Mouse (Mus musculus) CD4-positive, CD25-positive, alpha-beta regulatory T cell, adult 4 months (primary cell): ENCODE data around the gene Gm10260. TPM values are rescaled to one million over a fixed set of nuclear protein-coding genes. Genes with fewer than 3 reads are reported as not detected.

Experiments used
- ATAC-seq: one replicate; pipeline ENCODE4 v1.8.0; 2017
- polyA plus RNA-seq, 2 experiments: library from polyadenylated mRNA; unstranded; fragments of 100-300 nt; shearing (Covaris generic); gene quantifications; one replicate each; pipeline ENCODE4 v1.2.1; 2017

The Gm10260 gene
- 10 to 100 TPM; 25.5 to 27.3 TPM for polyA plus RNA-seq

- no peak for ATAC-seq
Observed at GRCm38 (mm10) chr13:97760532-97760931, at the start of gene Gm10260. Gene Gm10260 (minus strand): TSS chr13:97760632.

DNA sequence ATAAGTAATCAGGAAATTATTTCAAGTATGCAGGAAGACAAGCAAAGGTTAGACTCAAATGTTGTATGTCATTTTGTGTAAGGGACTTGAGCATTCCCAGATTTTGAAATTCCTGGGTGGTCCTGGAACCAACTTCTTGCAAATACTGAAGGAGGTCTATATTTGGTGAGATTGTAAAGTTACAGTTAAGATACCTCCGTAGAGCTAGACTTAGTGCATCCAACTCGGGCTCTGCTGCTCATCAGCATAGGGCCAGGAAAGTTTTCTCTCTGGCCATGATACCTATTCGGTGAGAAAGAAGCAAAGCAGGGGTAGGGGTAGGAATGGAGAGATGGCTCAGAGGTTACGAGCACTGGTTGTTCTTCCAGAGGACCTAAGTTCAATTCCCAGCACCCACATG, 49.4 kb upstream of the Gm10260 start:
- no peak for ATAC-seq

GRCm38 (mm10) chr13:97805907-97806306, 45.5 kb upstream of the Gm10260 start:
- ATAC-seq = no peak

GRCm38 (mm10) chr13:97802386-97802785, 42.0 kb upstream of the Gm10260 start:
- ATAC-seq = no peak

GRCm38 (mm10) chr13:97797462-97797861, 37.0 kb upstream of the Gm10260 start:
- ATAC-seq = no peak

DNA sequence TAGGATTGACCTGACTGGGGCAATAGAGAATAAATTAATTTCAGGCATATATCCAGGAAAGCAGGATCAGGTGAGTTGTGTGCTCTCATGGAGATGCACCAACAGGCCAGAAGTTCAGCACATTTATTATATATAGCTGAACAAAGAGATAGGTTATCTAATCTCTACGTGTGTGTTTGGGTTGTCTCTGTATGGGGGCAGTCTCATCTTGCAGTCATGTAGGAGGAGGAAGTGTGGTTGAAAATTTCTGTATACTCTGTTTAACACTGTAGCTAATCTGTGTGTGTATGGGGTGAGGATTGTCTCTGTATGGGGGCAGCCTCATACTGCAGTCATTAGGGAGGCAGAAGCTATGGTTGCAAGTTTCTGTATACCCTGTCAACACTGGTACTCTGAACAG, 34.3 kb upstream of the Gm10260 start:
- ATAC-seq = no peak

- no peak for ATAC-seq
Observed at GRCm38 (mm10) chr13:97793932-97794331, 33.5 kb upstream of the Gm10260 start.

- ATAC-seq = no peak
Observed at GRCm38 (mm10) chr13:97791664-97792063, 31.2 kb upstream of the Gm10260 start.

DNA sequence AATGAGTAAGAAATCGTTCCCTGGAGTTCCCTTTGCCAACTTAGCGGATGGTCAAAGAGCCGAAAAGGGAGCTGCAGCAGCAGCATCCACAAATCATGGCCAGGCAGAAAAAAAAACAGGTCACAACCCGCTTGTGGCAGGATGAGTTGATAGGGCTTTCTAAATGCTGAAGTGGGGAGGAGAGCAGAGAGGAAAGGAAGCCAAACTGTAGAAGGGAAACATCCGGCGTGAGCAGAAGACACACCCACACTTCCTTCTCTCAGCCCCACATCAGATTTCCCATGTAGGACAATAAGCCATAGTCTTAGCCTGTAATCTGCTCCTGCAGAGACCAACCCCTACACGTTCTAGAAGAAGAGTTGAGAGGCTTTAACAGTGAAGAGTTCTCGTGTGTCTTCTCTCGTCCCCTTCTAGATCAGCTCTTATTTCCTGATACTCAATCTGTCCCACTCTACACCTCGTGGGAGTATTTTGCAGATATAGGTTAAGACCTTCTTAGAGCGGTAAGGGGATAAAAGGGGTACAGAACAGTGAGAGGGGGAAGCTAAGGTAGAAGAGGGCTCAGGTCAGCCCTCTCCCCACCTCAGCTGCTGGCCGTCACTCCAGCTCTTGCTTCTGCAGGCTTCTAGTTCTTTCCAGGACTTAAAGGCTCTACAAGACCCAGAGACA, 29.5 kb upstream of the Gm10260 start:
- ATAC-seq = peak; percentile 77

DNA sequence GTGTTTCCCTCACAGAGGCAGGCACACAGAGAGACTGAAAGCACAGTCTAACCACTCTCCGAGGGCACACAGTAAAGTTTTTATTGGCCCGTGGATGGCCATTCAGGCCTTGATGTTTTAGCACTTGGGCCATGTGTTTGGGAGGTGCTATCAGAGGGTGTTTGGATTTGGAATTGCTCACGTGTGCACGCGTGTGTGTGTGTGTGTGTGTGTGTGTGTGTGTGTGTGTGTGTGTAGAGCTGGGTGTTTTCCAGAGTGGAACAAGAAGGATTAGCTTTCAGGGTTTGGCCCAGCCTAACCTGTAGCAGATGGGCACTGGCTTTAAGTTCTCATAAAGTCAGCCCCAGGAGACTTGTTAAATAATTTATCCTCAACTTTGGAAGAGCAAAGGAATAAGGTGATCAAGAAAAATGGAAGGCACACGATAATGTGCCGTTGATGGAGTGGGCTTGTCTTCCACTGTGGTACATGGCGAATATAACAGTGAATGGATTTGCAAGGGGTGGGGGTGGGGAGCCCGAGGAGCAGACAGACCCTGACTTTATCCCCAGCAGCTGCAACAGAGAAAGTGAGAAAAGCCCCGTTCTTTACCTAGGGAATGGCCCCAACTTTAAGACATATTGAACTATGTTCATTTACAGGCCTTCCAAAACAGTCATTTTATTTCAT, 24.9 kb upstream of the Gm10260 start:
- no peak for ATAC-seq

DNA sequence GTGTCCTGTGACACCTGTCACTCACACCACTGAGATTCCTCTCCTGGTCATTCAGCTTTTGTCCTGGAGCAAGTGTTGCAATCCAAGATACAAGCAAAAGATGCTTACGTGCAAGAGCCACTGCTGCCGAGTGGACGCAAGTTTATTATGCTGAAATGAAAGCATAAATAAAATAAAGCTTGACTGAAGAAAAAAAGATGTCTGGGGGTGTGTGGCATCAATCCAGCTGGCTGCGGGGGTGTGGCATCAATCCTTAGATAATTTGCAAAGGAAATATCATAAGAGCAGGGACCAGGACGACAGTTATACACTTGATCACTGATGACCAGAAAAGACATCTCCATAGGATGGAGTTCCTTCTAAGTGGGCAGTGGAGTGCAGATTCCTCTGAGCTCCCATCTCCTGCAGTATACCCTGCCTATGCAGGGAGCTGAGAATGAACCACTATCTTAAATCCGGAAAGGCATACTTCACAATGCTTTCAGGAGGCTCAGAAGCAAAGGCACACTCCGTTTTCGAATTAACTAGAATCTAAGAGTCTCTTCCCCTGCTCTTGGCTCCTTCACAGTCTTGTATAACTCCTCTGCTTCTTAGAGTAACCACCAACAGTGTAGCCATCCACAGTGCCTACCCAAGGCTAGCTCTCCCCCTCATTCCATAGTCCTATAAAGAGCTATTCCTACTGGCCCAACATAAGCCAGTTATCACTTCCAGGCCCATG, 23.2 kb upstream of the Gm10260 start:
- ATAC-seq = no peak

DNA sequence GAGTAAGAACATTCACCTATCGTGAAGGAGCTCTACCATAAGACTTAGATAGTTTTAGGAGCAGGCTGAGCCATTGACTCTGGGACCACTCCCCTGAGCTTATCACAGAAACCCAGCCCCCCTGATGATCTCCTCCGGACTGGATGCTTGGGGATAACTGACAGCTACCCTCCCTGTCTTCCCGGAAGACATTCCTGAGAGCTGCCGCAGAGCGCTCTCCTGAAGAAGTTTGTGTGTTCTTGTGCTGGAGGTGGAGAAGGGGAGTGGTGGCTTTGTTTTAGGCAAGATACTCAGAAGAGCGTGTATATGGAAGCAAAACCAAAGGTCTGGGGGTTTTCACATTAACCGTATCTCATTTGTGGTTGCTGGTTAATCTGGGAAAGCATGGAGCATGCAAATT, 21.6 kb upstream of the Gm10260 start:
- no peak for ATAC-seq

DNA sequence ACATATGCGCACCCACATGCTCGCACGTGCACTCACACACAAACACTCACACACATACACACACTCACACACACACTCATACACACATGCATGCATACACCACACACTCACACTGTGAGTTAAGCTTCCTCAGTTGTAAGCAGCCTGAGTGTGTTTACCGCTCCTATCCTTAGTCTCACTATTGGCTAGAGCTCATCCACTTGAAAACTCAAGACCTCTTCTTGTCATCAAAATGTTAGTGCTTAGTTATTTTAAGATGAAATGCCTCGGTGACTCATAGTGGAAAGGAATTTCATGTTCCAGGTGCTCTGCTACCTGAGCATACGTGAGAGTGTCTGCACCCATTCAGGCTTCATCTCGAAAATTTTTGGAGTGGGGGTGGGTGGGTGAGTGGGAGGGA, 21.2 kb upstream of the Gm10260 start:
- no peak for ATAC-seq

DNA sequence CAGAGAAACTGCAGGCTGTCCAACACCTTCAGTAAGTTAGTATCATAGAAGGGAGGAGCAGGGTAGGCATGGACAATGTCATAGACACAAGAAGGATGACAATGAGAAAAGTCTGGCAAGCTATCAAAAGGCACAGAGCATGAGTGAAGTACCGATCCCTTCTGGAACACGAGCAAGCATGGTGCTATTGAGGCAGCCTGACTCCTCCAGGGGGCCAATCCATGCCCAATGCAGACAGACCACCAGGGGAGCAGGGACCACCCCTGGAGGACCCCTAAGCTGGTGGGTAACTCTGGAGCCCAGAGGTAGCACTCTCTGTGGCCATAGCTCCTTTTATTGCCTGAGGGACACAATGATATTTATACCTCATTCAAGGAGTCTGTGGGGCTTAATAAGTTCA, 20.1 kb upstream of the Gm10260 start:
- no peak for ATAC-seq

DNA sequence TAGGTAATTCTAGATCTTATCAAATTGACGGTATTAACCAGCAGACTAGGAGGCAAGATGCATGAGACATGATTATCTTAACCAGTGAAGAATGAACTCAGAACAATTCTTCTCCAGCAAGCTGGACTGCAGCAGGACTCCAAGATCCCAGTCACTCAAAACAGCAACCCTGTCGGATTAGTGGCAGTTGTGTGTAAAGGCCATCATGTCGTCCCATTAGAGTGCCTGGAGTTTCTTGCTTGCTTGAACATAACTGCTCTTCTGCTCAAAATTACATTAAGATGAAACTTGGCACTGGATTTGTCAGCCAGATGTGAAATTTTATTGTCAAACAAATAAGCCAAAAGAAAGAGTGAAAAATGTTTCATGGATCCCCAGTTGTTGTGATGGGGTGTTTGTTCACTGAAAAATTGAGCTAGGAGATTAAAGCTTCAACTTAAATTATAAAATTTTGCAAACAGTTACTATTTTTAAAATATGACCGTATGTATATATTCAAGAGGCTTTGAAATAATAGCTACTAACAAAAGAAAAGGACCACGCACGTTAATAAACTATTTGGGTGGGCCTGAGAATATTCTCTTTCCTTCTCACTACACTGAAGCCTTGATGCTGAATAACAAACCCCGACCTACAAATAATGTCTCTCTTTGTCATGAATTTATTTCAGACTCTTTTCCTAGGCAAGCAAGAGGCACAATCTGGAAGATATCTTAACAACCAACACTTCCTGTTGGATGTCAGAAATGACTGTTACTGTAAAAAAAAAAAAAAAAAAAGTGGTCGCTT, 19.4 kb upstream of the Gm10260 start:
- no peak for ATAC-seq

- ATAC-seq = no peak
Observed at GRCm38 (mm10) chr13:97778698-97779194, 18.3 kb upstream of the Gm10260 start.

DNA sequence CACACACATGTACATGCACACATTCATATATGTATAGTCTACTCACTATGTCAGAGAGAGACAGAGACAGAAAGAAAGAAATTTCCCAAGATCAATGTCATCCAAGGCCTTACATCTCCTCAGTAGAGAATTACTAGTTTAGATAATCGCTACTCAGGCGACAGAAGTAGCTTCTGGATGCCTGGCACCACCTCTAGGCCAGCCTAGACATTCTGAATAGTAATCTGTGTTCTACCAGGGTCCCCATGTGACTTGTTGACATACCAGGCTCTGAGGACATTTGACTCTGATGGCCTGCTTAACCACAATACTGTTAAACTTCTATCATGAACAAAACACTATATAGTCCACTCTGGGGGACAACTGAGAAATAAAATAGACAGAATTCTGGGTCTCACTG, 17.2 kb upstream of the Gm10260 start:
- ATAC-seq = no peak

DNA sequence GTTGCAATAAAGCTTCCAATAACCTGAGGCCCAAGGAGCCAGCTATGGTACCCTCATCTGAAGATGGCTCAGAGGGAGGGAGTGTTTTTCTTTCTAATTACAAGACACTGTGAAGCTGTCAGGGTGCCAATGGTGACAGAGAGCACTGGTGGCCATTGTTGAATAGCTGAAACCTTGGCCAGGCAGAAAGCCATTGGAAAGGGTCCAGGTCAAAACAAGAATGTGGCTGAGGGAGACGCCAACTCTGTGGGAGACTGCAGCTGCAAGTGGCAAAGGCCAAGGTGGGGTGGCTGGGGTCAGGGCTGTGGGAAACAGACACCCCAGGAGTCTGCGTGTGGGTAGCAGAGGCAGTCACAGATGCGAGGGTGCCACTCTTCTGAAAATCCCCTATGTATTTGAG, 16.3 kb upstream of the Gm10260 start:
- no peak for ATAC-seq

GRCm38 (mm10) chr13:97775907-97776306, 15.5 kb upstream of the Gm10260 start:
- no peak for ATAC-seq

- no peak for ATAC-seq
Observed at GRCm38 (mm10) chr13:97774740-97775425, 14.5 kb upstream of the Gm10260 start.

- ATAC-seq = no peak
Observed at GRCm38 (mm10) chr13:97769205-97769604, 8.8 kb upstream of the Gm10260 start.

DNA sequence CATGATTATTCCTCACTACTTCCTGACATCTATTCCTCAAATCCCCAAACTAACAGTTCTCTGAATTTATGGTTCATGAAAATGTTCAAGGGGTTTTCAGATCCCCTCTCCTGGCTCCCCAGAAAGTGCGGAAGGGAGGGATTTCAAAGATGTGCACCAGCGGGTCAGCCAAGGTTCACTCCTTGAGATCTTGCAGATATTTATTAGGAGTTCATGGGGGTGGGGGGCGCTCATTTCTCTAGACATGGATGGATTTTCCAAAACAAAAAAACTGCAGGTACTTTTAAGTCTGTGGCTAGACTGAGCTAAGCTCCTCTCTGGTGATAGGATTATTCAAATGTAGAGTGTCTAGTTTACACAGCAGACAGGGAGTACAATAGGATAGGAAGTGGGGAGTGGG, 8.4 kb upstream of the Gm10260 start:
- ATAC-seq = no peak
